ENCODE assay signal across 22 mouse cellular contexts in the genomic region with DNA sequence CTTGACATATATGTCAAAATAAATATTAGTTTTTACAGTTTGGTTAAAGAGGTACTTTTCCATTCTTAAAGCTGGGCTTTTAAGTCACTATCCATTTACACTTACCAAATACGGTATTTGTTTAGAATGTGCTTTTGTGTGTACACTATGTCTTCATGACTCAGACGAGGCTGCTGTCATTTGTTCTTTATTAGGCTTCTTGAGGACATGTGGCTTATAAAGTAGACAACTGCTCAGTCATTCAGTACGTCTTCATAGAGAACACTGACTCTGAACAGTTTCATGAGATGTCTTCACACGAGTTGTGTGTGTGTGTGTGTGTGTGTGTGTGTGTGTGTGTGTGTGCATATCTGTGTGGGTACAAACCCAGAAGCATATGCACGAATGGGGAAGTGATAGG.
"Had no signal": no experiment of that assay in that cellular context is flagged by ENCODE, and none has a peak within 500 bp of the region (broad histone marks: within the 10 kb centered on the region; RNA-seq: fewer than 3 reads in every experiment).

No protein-coding gene starts in this region.

- H3K4me3 ChIP-seq: liver, embryonic 13.5 days; liver, embryonic 15.5 days; megakaryocyte, embryonic 14.5 days; midbrain, embryonic 13.5 days; midbrain, embryonic 15.5 days; myocyte; neural tube, embryonic 13.5 days; neural tube, embryonic 15.5 days had no signal

- H3K27me3 ChIP-seq: liver, embryonic 13.5 days; liver, embryonic 15.5 days; megakaryocyte, embryonic 14.5 days; midbrain, embryonic 13.5 days; midbrain, embryonic 15.5 days; neural tube, embryonic 13.5 days; neural tube, embryonic 15.5 days had no signal

- H3K9me3 ChIP-seq: liver, embryonic 13.5 days; liver, embryonic 15.5 days; megakaryocyte, embryonic 14.5 days; midbrain, embryonic 13.5 days; midbrain, embryonic 15.5 days; neural tube, embryonic 13.5 days; neural tube, embryonic 15.5 days had no signal

- H3K27ac ChIP-seq: liver, embryonic 13.5 days; liver, embryonic 15.5 days; macrophage; midbrain, embryonic 13.5 days; midbrain, embryonic 15.5 days; neural tube, embryonic 13.5 days; neural tube, embryonic 15.5 days had no signal

- H3K4me2 ChIP-seq: liver, embryonic 11.5 days; liver, embryonic 13.5 days; liver, embryonic 15.5 days; midbrain, embryonic 11.5 days; midbrain, embryonic 13.5 days; midbrain, embryonic 15.5 days; neural tube, embryonic 13.5 days; neural tube, embryonic 15.5 days had no signal

- ATAC-seq: liver, postnatal 0 days; midbrain, embryonic 13.5 days; midbrain, embryonic 15.5 days had no signal

- H3K36me3 ChIP-seq: liver, embryonic 13.5 days; liver, embryonic 15.5 days; midbrain, embryonic 13.5 days; midbrain, embryonic 15.5 days; neural tube, embryonic 13.5 days; neural tube, embryonic 15.5 days had no signal

- H3K9ac ChIP-seq: liver, embryonic 13.5 days; liver, embryonic 15.5 days; liver, postnatal 0 days; midbrain, embryonic 13.5 days; midbrain, embryonic 15.5 days; neural tube, embryonic 13.5 days; neural tube, embryonic 15.5 days had no signal

- DNase-seq: liver; liver, embryonic 13.5 days; liver, postnatal 0 days; lung, postnatal 14 days; retina, postnatal 1 day; right cerebral cortex, adult 18-20 months; right cerebral cortex, postnatal 25 days; right cerebral cortex, postnatal 4 days; spleen, adult 18-20 months; thymus, adult 18-20 months; thymus, postnatal 14 days; thymus, postnatal 36 days had no signal

- H3K4me1 ChIP-seq: liver, embryonic 13.5 days; liver, embryonic 15.5 days; megakaryocyte, embryonic 14.5 days; midbrain, embryonic 13.5 days; midbrain, embryonic 15.5 days; neural tube, embryonic 13.5 days; neural tube, embryonic 15.5 days had no signal
